Mouse (Mus musculus) intestine, embryonic 14.5 days (tissue): ENCODE results near the gene Pyroxd2. TPM values are rescaled to one million over a fixed set of nuclear protein-coding genes. Genes with fewer than 3 reads are reported as not detected.
A peak's percentile ranks its signal among the peaks of the same experiment; 100 is the strongest.
"Not testable (repeated sequence)": the region's sequence is repeated elsewhere in the genome, so short reads cannot be mapped to it uniquely, and the experiment has no call there.

Source experiments
- ATAC-seq: fragments of 200-750 bp; cut with Nextera tagmentation; replicated peaks from 2 replicates; pipeline ENCODE4 v1.8.0; 2017; ENCODE audit warnings: low read depth, moderate number of reproducible peaks, moderate TSS enrichment, moderate library complexity; ENCODE audit not compliant: low FRiP score, low TSS enrichment
- DNase-seq: peaks from one replicate; pipeline ENCODE4 v3.0.0-alpha.2; 2018; ENCODE audit warnings: low spot score
- H3K27ac ChIP-seq: fragments of 300-500 bp; sonication (generic); 2 replicates; pipeline ENCODE4 v1.5.1; 2014; ENCODE audit warnings: low read depth, mild to moderate bottlenecking, control low read depth
- H3K27me3 ChIP-seq: fragments of 300-500 bp; sonication (generic); replicated peaks from 2 replicates; pipeline ENCODE4 v1.6.1; 2014; ENCODE audit warnings: low read length, control low read depth; ENCODE audit not compliant: control insufficient read depth, insufficient read depth
- H3K36me3 ChIP-seq: fragments of 300-500 bp; sonication (generic); 2 replicates; pipeline ENCODE4 v1.6.1; 2014; ENCODE audit warnings: low read length, control low read depth; ENCODE audit not compliant: control insufficient read depth, insufficient read depth
- H3K4me1 ChIP-seq: fragments of 300-500 bp; sonication (generic); replicated peaks from 2 replicates; pipeline ENCODE4 v1.6.1; 2014; ENCODE audit warnings: low read length, control low read depth, mixed read lengths; ENCODE audit not compliant: control insufficient read depth, insufficient read depth
- H3K4me2 ChIP-seq: fragments of 300-500 bp; sonication (generic); 2 replicates; pipeline ENCODE4 v1.6.1; 2014; ENCODE audit warnings: low read length
- H3K4me3 ChIP-seq: fragments of 300-500 bp; sonication (generic); 2 replicates; pipeline ENCODE4 v1.5.1; 2014; ENCODE audit warnings: low read depth, low read length, control low read depth, mixed read lengths
- H3K9ac ChIP-seq: fragments of 300-500 bp; sonication (generic); 2 replicates; pipeline ENCODE4 v1.6.1; 2014; ENCODE audit warnings: mild to moderate bottlenecking, low read length
- H3K9me3 ChIP-seq: fragments of 300-500 bp; sonication (generic); 2 replicates; pipeline ENCODE4 v1.6.1; 2016; ENCODE audit warnings: low read length, control low read depth; ENCODE audit not compliant: control insufficient read depth
- WGBS: fragments of 180-500 bp; shearing (Covaris S2); extraction: QIAGEN DNeasy Blood & Tissue Kit; methylation state at CpG from one replicate; pipeline ENCODE4 v1.1.7; 2014; 5-methylcytosine and 5-hydroxymethylcytosine counted together
- polyA plus RNA-seq: library from polyadenylated mRNA; unstranded; fragments of >200 nt; fragmentation: Nextera tagmentation; extraction: Ambion mirVana; gene quantifications from 2 replicates; pipeline ENCODE4 v1.2.1, GENCODE M21; 2014

Pyroxd2 gene
- polyA plus RNA-seq = 3.5 and 3.6 TPM in 2 replicates

- Histone ChIP-seq H3K4me3 (peak within 1 kb of the TSS; percentile 33), H3K27ac (peak within 1 kb of the TSS; percentile 94), H3K9me3 (no peaks in the 10 kb centered on the region), H3K4me2 (peak within 1 kb of the TSS; percentile 64), H3K4me1 (peaks cover 18% of the 10 kb centered on the region), H3K9ac (peak within 1 kb of the TSS; percentile 63), H3K36me3 (no peaks in the 10 kb centered on the region), H3K27me3 (no peaks in the 10 kb centered on the region)
- peak; percentile 96 for DNase-seq
- peak; percentile 91 for ATAC-seq
- WGBS = 3% methylated on average over 22 of the region's 22 CpGs
These were observed at the start of gene Pyroxd2 for GRCm38 (mm10) chr19:42752363-42752931. Pyroxd2 (minus strand) TSS chr19:42752775.

GRCm38 (mm10) chr19:42797866-42798265 lies 45.3 kb upstream of the Pyroxd2 start:
- Histone ChIP-seq H3K4me3 (no peak overlapping the region), H3K36me3 (no peaks in the 10 kb centered on the region), H3K9ac (no peak overlapping the region), H3K27ac (no peak overlapping the region), H3K4me1 (peaks cover 14% of the 10 kb centered on the region), H3K27me3 (no peaks in the 10 kb centered on the region), H3K4me2 (no peak overlapping the region), H3K9me3 (no peaks in the 10 kb centered on the region)
- WGBS = 60% methylated on average over 2 of the region's 2 CpGs
- DNase-seq = no peak
- no peak for ATAC-seq

GRCm38 (mm10) chr19:42795801-42796200 lies 43.2 kb upstream of the Pyroxd2 start:
- Histone ChIP-seq H3K4me1 (peaks cover 14% of the 10 kb centered on the region), H3K9me3 (no peaks in the 10 kb centered on the region), H3K4me3 (0 out of 2 replicates have a peak overlapping the region, but pooled peaks have one; percentile 26), H3K27ac (no peak overlapping the region; the same call in 1 of the 2 replicates), H3K36me3 (no peaks in the 10 kb centered on the region), H3K9ac (no peak overlapping the region), H3K4me2 (peak overlapping the region; percentile 64), H3K27me3 (no peaks in the 10 kb centered on the region)
- ATAC-seq = no peak
- DNase-seq = no peak
- 39% methylated on average over 9 of the region's 9 CpGs for WGBS

- peak overlapping the region; percentile 47; the same call in 1 of the 2 replicates for H3K27ac ChIP-seq
- WGBS = 4% methylated on average over 31 of the region's 31 CpGs
- DNase-seq = peak; percentile 99
- peaks cover 14% of the 10 kb centered on the region for H3K4me1 ChIP-seq
- H3K4me2 ChIP-seq = peak overlapping the region; percentile 64
- no peaks in the 10 kb centered on the region for H3K27me3 ChIP-seq
- H3K9me3 ChIP-seq = no peaks in the 10 kb centered on the region
- ATAC-seq = peak; percentile 83
- H3K9ac ChIP-seq = peak overlapping the region; percentile 33
- H3K4me3 ChIP-seq = peak overlapping the region; percentile 26
- H3K36me3 ChIP-seq = no peaks in the 10 kb centered on the region
These were observed 42.5 kb upstream of the Pyroxd2 start for GRCm38 (mm10) chr19:42794914-42795613.

GRCm38 (mm10) chr19:42788311-42788710 lies 35.7 kb upstream of the Pyroxd2 start:
- Histone ChIP-seq H3K9ac (no peak overlapping the region), H3K27me3 (no peaks in the 10 kb centered on the region), H3K9me3 (no peaks in the 10 kb centered on the region), H3K4me3 (no peak overlapping the region), H3K36me3 (no peaks in the 10 kb centered on the region), H3K4me1 (peaks cover 8% of the 10 kb centered on the region), H3K4me2 (no peak overlapping the region), H3K27ac (no peak overlapping the region)
- WGBS = 17% methylated on average over 5 of the region's 5 CpGs
- ATAC-seq (0 out of 2 replicates have a peak, but pooled peaks have one; percentile 25), DNase-seq (no peak)

- DNase-seq (no peak), ATAC-seq (no peak)
- Histone ChIP-seq H3K4me1 (peaks cover 8% of the 10 kb centered on the region), H3K36me3 (no peaks in the 10 kb centered on the region), H3K27me3 (no peaks in the 10 kb centered on the region), H3K9ac (no peak overlapping the region), H3K27ac (no peak overlapping the region), H3K9me3 (no peaks in the 10 kb centered on the region), H3K4me2 (no peak overlapping the region), H3K4me3 (no peak overlapping the region)
- 59% methylated on average over 8 of the region's 8 CpGs for WGBS
These were observed 33.1 kb upstream of the Pyroxd2 start for GRCm38 (mm10) chr19:42785562-42786220.

DNA sequence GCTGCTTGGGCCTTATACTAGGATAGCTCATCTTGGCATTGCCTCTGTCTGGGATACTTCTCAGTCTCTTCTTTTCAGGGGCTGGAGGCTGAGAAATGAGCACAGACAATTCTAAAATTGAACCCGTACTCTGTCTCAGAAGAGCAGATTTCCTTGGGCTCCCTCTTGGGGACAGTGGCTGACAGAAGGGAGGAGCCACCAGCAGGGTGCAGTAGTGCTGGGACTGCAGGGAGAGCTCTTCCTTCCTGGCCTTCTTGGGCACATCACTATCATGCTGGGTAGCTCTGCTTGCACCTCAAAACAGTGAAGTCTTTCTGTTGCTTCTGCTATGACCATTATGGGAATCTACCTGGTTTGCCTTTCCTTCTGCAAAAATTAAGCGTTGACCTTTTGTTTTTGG lies 32.6 kb upstream of the Pyroxd2 start:
- no peaks in the 10 kb centered on the region for H3K9me3 ChIP-seq
- H3K27ac ChIP-seq = no peak overlapping the region
- H3K27me3 ChIP-seq = no peaks in the 10 kb centered on the region
- ATAC-seq = no peak
- peaks cover 8% of the 10 kb centered on the region for H3K4me1 ChIP-seq
- H3K9ac ChIP-seq = no peak overlapping the region
- DNase-seq = no peak
- no peak overlapping the region for H3K4me2 ChIP-seq
- H3K36me3 ChIP-seq = no peaks in the 10 kb centered on the region
- WGBS = 35% methylated on average over 2 of the region's 2 CpGs
- no peak overlapping the region for H3K4me3 ChIP-seq

DNA sequence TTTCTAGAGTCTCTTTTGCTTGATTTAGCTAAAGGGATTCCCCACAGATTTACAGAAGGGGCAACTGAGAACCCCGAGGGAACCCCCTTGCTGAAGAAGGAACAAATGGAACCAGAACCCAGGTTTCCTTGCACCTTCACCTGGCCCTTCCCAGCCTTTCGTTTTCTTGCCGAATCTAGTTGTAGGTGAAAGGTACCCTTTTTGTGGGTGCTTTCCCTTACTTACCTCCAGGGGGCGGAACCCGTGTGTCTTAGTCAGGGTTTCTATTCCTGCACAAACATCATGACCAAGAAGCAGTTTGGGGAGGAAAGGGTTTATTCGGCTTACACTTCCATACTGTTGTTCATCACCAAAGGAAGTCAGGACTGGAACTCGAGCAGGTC lies 27.6 kb upstream of the Pyroxd2 start:
- H3K4me1 ChIP-seq, H3K36me3 ChIP-seq, H3K27me3 ChIP-seq, DNase-seq, ATAC-seq, H3K9me3 ChIP-seq: not testable (repeated sequence)
- Histone ChIP-seq H3K27ac (peak overlapping the region; percentile 87), H3K9ac (peak overlapping the region; percentile 65), H3K4me2 (peak overlapping the region; percentile 63), H3K4me3 (peak overlapping the region; percentile 67)
- WGBS = 45% methylated on average over 7 of the region's 7 CpGs
